Mouse (Mus musculus): ENCODE measurements at regions not wholly inside any gene's neighbourhood (a gene's known extent, or its start where the extent isn't known, plus 50 kb on each side); places are given as distances from the start of the nearest gene placed in this dataset.

- Histone ChIP-seq H3K4me1 (ENCODE audit: control insufficient read depth, insufficient read depth, low read length) (no peaks in the 10 kb centered on the region), H3K36me3 (ENCODE audit: control insufficient read depth, insufficient read depth, low read length, poor library complexity, severe bottlenecking) (no peaks in the 10 kb centered on the region), H3K9ac (ENCODE audit: low read depth, poor library complexity, severe bottlenecking) (no peak overlapping the region), H3K27ac (ENCODE audit: insufficient read depth, low read length) (no peak overlapping the region), H3K9me3 (replicated peaks; ENCODE audit: control insufficient read depth, insufficient read depth, low read length, poor library complexity, severe bottlenecking) (no peaks in the 10 kb centered on the region), H3K4me3 (ENCODE audit: low read depth, low read length) (no peak overlapping the region), H3K27me3 (ENCODE audit: control insufficient read depth, insufficient read depth, low read length, poor library complexity, severe bottlenecking) (no peaks in the 10 kb centered on the region)
- TF ChIP-seq EP300 (IDR thresholded peaks at IDR 0.05; ENCODE audit: insufficient read depth, low read depth, low read length) (no peak), POLR2A (IDR thresholded peaks at IDR 0.05; ENCODE audit: insufficient read depth, low read length) (no peak), CTCF (IDR thresholded peaks at IDR 0.05; ENCODE audit: low read depth, low read length) (no peak)
Measured at GRCm38 (mm10) chr12:119027701-119028100, 61.5 kb upstream of the Abcb5 start.

GRCm38 (mm10) chr12:119026311-119026710 lies 60.1 kb upstream of the Abcb5 start:
- Histone ChIP-seq H3K4me1 (ENCODE audit: control insufficient read depth, insufficient read depth, low read length) (no peaks in the 10 kb centered on the region), H3K4me3 (ENCODE audit: low read depth, low read length) (no peak overlapping the region), H3K27ac (ENCODE audit: insufficient read depth, low read length) (no peak overlapping the region), H3K9me3 (replicated peaks; ENCODE audit: control insufficient read depth, insufficient read depth, low read length, poor library complexity, severe bottlenecking) (no peaks in the 10 kb centered on the region), H3K36me3 (ENCODE audit: control insufficient read depth, insufficient read depth, low read length, poor library complexity, severe bottlenecking) (no peaks in the 10 kb centered on the region), H3K27me3 (ENCODE audit: control insufficient read depth, insufficient read depth, low read length, poor library complexity, severe bottlenecking) (no peaks in the 10 kb centered on the region), H3K9ac (ENCODE audit: low read depth, poor library complexity, severe bottlenecking) (no peak overlapping the region)
- TF ChIP-seq CTCF (IDR thresholded peaks at IDR 0.05; ENCODE audit: low read depth, low read length) (peak; percentile 15), EP300 (IDR thresholded peaks at IDR 0.05; ENCODE audit: insufficient read depth, low read depth, low read length) (no peak)

- Histone ChIP-seq H3K27me3 (ENCODE audit: control insufficient read depth, insufficient read depth, low read length, poor library complexity, severe bottlenecking) (no peaks in the 10 kb centered on the region), H3K4me3 (ENCODE audit: low read depth, low read length) (no peak overlapping the region), H3K4me1 (ENCODE audit: control insufficient read depth, insufficient read depth, low read length) (no peaks in the 10 kb centered on the region), H3K27ac (ENCODE audit: insufficient read depth, low read length) (no peak overlapping the region), H3K9me3 (replicated peaks; ENCODE audit: control insufficient read depth, insufficient read depth, low read length, poor library complexity, severe bottlenecking) (no peaks in the 10 kb centered on the region), H3K36me3 (ENCODE audit: control insufficient read depth, insufficient read depth, low read length, poor library complexity, severe bottlenecking) (no peaks in the 10 kb centered on the region), H3K9ac (ENCODE audit: low read depth, poor library complexity, severe bottlenecking) (no peak overlapping the region)
- no peak for TF ChIP-seq POLR2A (IDR thresholded peaks at IDR 0.05; ENCODE audit: insufficient read depth, low read length)
- TF ChIP-seq CTCF (IDR thresholded peaks at IDR 0.05; ENCODE audit: low read depth, low read length), result no peak
- no peak for TF ChIP-seq EP300 (IDR thresholded peaks at IDR 0.05; ENCODE audit: insufficient read depth, low read depth, low read length)
Measured at GRCm38 (mm10) chr12:119024063-119024462, 57.8 kb upstream of the Abcb5 start.

All from ES-Bruce4 (cell line).